Mouse (Mus musculus) frontal cortex, postnatal 14 days (tissue): ENCODE measurements around the gene Gm20924.
"Not testable (repeated sequence)": the region's sequence is repeated elsewhere in the genome, so short reads cannot be mapped to it uniquely, and the experiment has no call there.

Experiments used
- DNase-seq, 2 experiments: peaks; one replicate each; pipeline ENCODE4 v3.0.0; 2022; ENCODE audit warnings: low spot score in 2 of 2

Gm20924 gene

DNA sequence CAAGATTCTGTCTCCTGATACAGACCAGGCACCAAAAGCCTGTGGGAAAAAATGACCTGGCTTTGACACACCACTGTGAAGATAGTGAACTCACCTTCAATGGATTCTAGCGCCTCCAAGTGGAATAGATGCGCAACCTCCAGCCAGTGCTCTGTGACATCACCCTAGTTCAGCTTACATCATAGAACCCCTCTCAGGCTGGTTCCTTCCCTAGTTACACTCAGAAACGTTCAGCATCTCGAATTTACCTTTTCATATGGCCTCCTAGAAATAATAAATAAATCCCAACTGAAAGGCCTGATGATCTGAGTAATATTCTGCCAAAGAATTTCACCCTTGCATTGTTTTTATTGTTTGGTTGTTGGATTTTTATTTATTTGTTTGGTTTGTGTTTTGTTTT is at the start of gene Gm20924:
Gm20924 (minus strand) TSS at position 101 of the 400 bp plus-strand sequence.
- not testable (repeated sequence) for DNase-seq
